Mouse (Mus musculus) neural tube, embryonic 13.5 days (tissue): ENCODE data around the gene Col25a1. TPM values are rescaled to one million over a fixed set of nuclear protein-coding genes. Genes with fewer than 3 reads are reported as not detected.

Source experiments
- ATAC-seq: fragments of 200-750 bp; cut with Nextera tagmentation; 2 replicates; pipeline ENCODE4 v1.8.0; 2017; ENCODE audit warnings: low read depth, mild to moderate bottlenecking, moderate TSS enrichment, moderate library complexity
- H3K27ac ChIP-seq: fragments of 300-500 bp; sonication (generic); replicated peaks from 2 replicates; pipeline ENCODE4 v1.5.1; 2015; ENCODE audit warnings: moderate library complexity, mild to moderate bottlenecking, inconsistent platforms
- H3K27me3 ChIP-seq: fragments of 300-500 bp; sonication (generic); 2 replicates; pipeline ENCODE4 v1.6.1; 2015; ENCODE audit warnings: mild to moderate bottlenecking, inconsistent platforms
- H3K36me3 ChIP-seq: fragments of 300-500 bp; sonication (generic); 2 replicates; pipeline ENCODE4 v1.6.1; 2015; ENCODE audit warnings: mild to moderate bottlenecking, inconsistent platforms
- H3K4me1 ChIP-seq: fragments of 300-500 bp; sonication (generic); replicated peaks from 2 replicates; pipeline ENCODE4 v1.6.1; 2015; ENCODE audit warnings: inconsistent platforms
- H3K4me2 ChIP-seq: fragments of 300-500 bp; sonication (generic); 2 replicates; pipeline ENCODE4 v1.6.1; 2015; ENCODE audit warnings: inconsistent platforms, mild to moderate bottlenecking, moderate library complexity
- H3K4me3 ChIP-seq: fragments of 300-500 bp; sonication (generic); 2 replicates; pipeline ENCODE4 v1.5.1; 2015; ENCODE audit warnings: mild to moderate bottlenecking, inconsistent platforms
- H3K9ac ChIP-seq: fragments of 300-500 bp; sonication (generic); 2 replicates; pipeline ENCODE4 v1.6.1; 2015; ENCODE audit warnings: moderate library complexity, mild to moderate bottlenecking, inconsistent platforms
- H3K9me3 ChIP-seq: fragments of 300-500 bp; sonication (generic); 2 replicates; pipeline ENCODE4 v1.6.1; 2016; ENCODE audit warnings: inconsistent platforms
- WGBS: fragments of 180-500 bp; shearing (Covaris S2); methylation state at CpG from one replicate; pipeline ENCODE4 v1.1.7; 2015; 5-methylcytosine and 5-hydroxymethylcytosine counted together
- polyA plus RNA-seq: library from polyadenylated mRNA; unstranded; fragments of >200 nt; fragmentation: Nextera tagmentation; extraction: Ambion mirVana; gene quantifications from 2 replicates; pipeline ENCODE4 v1.2.1, GENCODE M21; 2015

The Col25a1 gene
- polyA plus RNA-seq, 1 experiment from 2014 or later, result 3.1 TPM

- 75% methylated on average over 2 of the region's 2 CpGs for WGBS
- H3K36me3 ChIP-seq, result no peaks in the 10 kb centered on the region
- H3K4me2 ChIP-seq, result no peak overlapping the region
- H3K4me3 ChIP-seq, result no peak overlapping the region
- no peaks in the 10 kb centered on the region for H3K4me1 ChIP-seq
- H3K9me3 ChIP-seq, result peaks cover 2% of the 10 kb centered on the region; the same call in 1 of the 2 replicates
- no peak overlapping the region for H3K27ac ChIP-seq
- no peak for ATAC-seq
- no peak overlapping the region for H3K9ac ChIP-seq
- no peaks in the 10 kb centered on the region for H3K27me3 ChIP-seq
Observed at GRCm38 (mm10) chr3:130260316-130260715, 129.0 kb downstream of the Col25a1 start.

GRCm38 (mm10) chr3:130265104-130265503, 133.8 kb downstream of the Col25a1 start:
- H3K27me3 ChIP-seq, result no peaks in the 10 kb centered on the region
- no peak overlapping the region for H3K27ac ChIP-seq
- no peak overlapping the region for H3K9ac ChIP-seq
- no peak overlapping the region for H3K4me3 ChIP-seq
- no peak for ATAC-seq
- H3K4me2 ChIP-seq, result no peak overlapping the region
- no peaks in the 10 kb centered on the region for H3K9me3 ChIP-seq
- H3K36me3 ChIP-seq, result no peaks in the 10 kb centered on the region
- 91% methylated on average over 9 of the region's 9 CpGs for WGBS
- H3K4me1 ChIP-seq, result 0 out of 2 replicates have a peak, but pooled peaks cover 5% of the 10 kb centered on the region

GRCm38 (mm10) chr3:130270509-130270908, 139.2 kb downstream of the Col25a1 start:
- no peak for ATAC-seq
- no peak overlapping the region for H3K27ac ChIP-seq
- H3K36me3 ChIP-seq, result no peaks in the 10 kb centered on the region
- 73% methylated on average over 3 of the region's 3 CpGs for WGBS
- H3K4me3 ChIP-seq, result no peak overlapping the region
- no peaks in the 10 kb centered on the region for H3K27me3 ChIP-seq
- 0 out of 2 replicates have a peak, but pooled peaks cover 9% of the 10 kb centered on the region for H3K4me1 ChIP-seq
- peaks cover 3% of the 10 kb centered on the region; the same call in 1 of the 2 replicates for H3K9me3 ChIP-seq
- no peak overlapping the region for H3K4me2 ChIP-seq
- no peak overlapping the region for H3K9ac ChIP-seq

DNA sequence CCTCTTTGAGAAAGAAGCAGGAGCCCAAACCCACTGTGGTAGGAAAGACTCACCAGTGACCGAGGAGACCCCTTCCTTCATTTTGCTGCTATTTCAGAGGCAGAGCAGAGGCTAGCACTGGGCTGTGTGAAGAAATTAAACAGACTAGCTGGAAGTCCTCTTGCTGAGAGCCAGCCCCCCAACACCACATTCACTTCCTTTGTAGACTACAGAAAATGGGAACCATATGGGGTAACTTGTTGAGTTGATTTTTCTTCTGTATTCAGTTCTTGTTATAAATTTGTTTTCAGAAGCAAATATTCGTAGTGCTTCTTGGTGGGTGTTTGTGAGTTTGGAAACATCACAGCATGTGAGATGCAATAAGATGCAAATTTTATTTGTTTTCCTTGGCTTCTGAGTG, 142.6 kb downstream of the Col25a1 start:
- Histone ChIP-seq H3K4me2 (no peak overlapping the region), H3K36me3 (no peaks in the 10 kb centered on the region), H3K9ac (no peak overlapping the region), H3K27ac (no peak overlapping the region), H3K4me3 (no peak overlapping the region), H3K9me3 (peaks cover 3% of the 10 kb centered on the region; the same call in 1 of the 2 replicates), H3K27me3 (no peaks in the 10 kb centered on the region), H3K4me1 (peaks cover 25% of the 10 kb centered on the region)
- ATAC-seq, result no peak
- 78% methylated on average over 2 of the region's 2 CpGs for whole genome bisulfite sequencing

DNA sequence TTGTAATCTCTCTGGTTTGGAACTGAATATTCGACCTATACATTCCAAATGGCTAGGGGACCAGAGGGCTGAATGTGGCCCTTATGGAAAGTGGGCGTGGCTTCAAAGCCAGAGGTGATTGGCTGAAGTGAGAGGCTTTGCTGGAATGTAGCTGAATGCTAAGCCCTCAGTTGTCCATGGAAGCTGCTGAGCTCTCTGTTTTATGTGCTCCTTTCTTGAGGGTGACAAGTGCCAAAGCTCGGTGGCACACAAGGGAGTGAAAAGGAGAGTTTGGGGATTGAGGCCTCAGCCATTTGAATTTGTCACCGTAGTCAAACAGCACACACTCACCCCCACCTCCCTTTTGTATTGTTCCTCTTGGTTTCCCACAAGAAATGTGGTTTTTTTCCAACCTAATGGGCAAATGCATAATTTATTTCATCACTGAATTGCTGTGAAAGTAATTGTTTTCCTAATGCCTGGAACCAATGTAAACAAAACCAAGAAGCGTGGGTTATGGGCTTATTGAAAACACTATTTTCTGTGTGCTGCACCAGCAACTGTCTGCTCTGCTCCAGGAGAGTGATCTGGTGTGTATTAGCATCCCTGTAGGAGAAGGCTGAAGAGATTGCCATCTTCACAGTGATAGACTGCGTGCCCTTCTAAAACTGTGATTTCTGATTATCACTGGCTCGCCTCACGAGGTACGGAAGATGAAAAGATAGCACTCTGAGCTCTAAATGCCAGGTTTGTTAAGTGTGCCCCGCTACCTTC, 147.2 kb downstream of the Col25a1 start:
- no peak overlapping the region for H3K4me3 ChIP-seq
- H3K4me2 ChIP-seq, result no peak overlapping the region
- no peaks in the 10 kb centered on the region for H3K27me3 ChIP-seq
- no peaks in the 10 kb centered on the region for H3K9me3 ChIP-seq
- peak; percentile 83 for ATAC-seq
- peaks cover 32% of the 10 kb centered on the region for H3K4me1 ChIP-seq
- peak overlapping the region; percentile 64 for H3K27ac ChIP-seq
- WGBS, result 39% methylated on average over 10 of the region's 10 CpGs
- no peak overlapping the region for H3K9ac ChIP-seq
- no peaks in the 10 kb centered on the region for H3K36me3 ChIP-seq

DNA sequence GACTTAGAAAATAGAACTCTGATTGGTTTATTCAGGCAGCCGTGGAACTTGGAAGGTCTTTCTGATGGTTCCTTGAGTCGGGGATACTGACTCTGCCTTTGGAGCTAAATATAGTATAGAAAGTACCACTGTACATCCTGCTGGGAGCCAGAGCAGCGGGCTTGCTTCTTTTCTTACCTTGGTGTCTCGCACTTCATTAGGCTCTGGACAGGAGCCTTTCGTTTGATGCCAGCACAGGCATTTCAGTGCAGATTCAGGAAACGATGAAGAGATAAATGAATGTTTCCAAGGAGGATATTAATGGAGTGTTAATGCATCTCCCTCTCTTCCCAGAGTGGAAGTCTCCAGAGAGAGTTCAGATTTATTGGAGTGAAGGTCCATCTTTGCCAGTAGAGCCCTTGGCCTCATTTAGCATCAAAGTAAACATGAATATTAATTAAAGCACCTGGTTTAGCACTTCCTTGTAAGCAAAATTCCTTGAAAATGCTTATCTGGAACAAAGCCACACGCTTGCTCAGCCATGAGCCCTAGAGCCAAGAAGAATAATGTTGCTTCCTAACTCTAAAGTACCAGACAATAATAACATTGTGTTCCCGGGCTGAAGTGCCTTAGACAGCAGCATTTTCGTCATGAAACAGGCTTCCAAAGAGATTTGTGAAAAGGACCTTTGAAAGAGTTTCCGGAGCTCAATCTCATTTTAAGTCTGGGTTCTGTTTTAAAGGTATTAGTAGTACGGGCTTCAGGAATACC, 151.9 kb downstream of the Col25a1 start:
- Histone ChIP-seq H3K36me3 (no peaks in the 10 kb centered on the region), H3K9ac (no peak overlapping the region), H3K27me3 (no peaks in the 10 kb centered on the region), H3K4me2 (no peak overlapping the region), H3K4me1 (peaks cover 21% of the 10 kb centered on the region), H3K27ac (no peak overlapping the region; the same call in 1 of the 2 replicates), H3K4me3 (no peak overlapping the region), H3K9me3 (no peaks in the 10 kb centered on the region)
- no peak for ATAC-seq
- WGBS, result 47% methylated on average over 11 of the region's 11 CpGs

DNA sequence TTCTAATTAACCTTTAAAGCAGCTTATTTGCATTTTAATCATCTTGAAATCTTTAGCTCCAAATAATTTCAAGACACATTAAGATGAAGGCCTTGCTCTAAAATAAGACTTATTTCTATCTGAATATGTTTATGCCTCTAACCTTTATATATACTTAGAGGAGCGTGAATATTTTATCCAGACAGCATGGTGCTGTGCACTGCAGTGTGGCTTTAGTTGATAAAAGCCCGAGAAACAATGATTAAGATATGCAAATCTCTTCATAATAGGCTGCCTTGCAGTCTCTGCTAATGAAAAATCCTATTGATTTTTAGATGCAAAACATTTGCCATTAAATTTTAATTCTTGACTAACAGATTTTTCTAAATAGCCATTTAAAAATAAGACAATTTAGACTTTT, 156.8 kb downstream of the Col25a1 start:
- WGBS, result 58% methylated on average over 2 of the region's 2 CpGs
- no peaks in the 10 kb centered on the region for H3K27me3 ChIP-seq
- no peak overlapping the region for H3K27ac ChIP-seq
- no peaks in the 10 kb centered on the region for H3K9me3 ChIP-seq
- peaks cover 8% of the 10 kb centered on the region; the same call in 1 of the 2 replicates for H3K4me1 ChIP-seq
- no peak overlapping the region for H3K4me3 ChIP-seq
- H3K4me2 ChIP-seq, result no peak overlapping the region
- ATAC-seq, result no peak
- no peak overlapping the region for H3K9ac ChIP-seq
- no peaks in the 10 kb centered on the region for H3K36me3 ChIP-seq

DNA sequence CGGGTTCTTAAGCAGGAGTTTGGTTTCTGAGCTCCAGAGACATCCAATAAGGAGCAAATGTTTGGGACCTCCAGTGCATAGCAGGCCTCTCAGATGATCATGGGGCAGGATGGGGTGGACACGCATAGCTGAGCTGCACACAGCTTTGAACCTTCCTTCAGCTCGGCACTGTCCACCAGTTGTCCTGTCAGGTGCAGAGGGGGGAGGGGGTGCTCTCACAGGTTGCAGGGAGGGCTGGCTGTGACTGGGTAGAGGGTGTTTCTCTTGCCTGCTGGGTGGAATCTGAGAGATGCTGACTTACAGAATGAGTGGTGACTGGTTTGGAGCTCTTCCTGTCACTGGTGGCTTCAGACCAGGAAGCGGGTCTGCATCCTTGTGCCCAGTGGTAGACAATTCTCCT, 157.5 kb downstream of the Col25a1 start:
- Histone ChIP-seq H3K4me2 (no peak overlapping the region), H3K36me3 (no peaks in the 10 kb centered on the region), H3K4me3 (no peak overlapping the region), H3K27ac (no peak overlapping the region), H3K27me3 (no peaks in the 10 kb centered on the region), H3K9ac (no peak overlapping the region), H3K9me3 (no peaks in the 10 kb centered on the region), H3K4me1 (0 out of 2 replicates have a peak, but pooled peaks cover 3% of the 10 kb centered on the region)
- WGBS, result 80% methylated on average over 4 of the region's 4 CpGs
- ATAC-seq, result no peak

GRCm38 (mm10) chr3:130289220-130289619, 157.9 kb downstream of the Col25a1 start:
- Histone ChIP-seq H3K9ac (no peak overlapping the region), H3K4me3 (no peak overlapping the region), H3K36me3 (no peaks in the 10 kb centered on the region), H3K4me2 (no peak overlapping the region), H3K9me3 (no peaks in the 10 kb centered on the region), H3K27me3 (no peaks in the 10 kb centered on the region), H3K27ac (no peak overlapping the region), H3K4me1 (0 out of 2 replicates have a peak, but pooled peaks cover 3% of the 10 kb centered on the region)
- ATAC-seq, result no peak
- 77% methylated on average over 3 of the region's 3 CpGs for whole genome bisulfite sequencing

- Histone ChIP-seq H3K4me3 (no peak overlapping the region), H3K9ac (no peak overlapping the region), H3K27me3 (no peaks in the 10 kb centered on the region), H3K27ac (no peak overlapping the region), H3K4me2 (no peak overlapping the region), H3K9me3 (no peaks in the 10 kb centered on the region), H3K36me3 (no peaks in the 10 kb centered on the region), H3K4me1 (0 out of 2 replicates have a peak, but pooled peaks cover 3% of the 10 kb centered on the region)
- no peak for ATAC-seq
- 78% methylated on average over 6 of the region's 6 CpGs for WGBS
Observed at GRCm38 (mm10) chr3:130290175-130290574, 158.9 kb downstream of the Col25a1 start.

DNA sequence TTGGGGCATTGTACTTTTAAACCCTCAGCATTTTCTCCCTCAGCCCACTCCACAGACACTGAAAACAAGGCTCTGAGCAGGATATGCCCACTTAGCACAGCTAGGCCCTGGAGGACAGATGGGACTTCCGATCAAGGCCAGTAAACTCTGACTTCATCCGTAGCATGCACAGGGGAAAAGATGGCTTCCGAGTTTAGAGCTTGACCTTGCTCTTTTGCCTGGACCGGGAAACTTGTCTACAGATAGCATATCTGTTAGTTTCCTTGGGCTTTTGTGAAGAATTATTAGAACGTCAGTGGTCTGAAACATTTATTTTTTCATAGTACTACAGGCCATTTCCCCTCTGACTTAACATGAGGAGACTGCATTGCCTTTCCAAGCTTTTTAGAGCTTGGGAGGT, 159.4 kb downstream of the Col25a1 start:
- Histone ChIP-seq H3K4me2 (no peak overlapping the region), H3K27ac (no peak overlapping the region), H3K4me1 (0 out of 2 replicates have a peak, but pooled peaks cover 3% of the 10 kb centered on the region), H3K36me3 (no peaks in the 10 kb centered on the region), H3K27me3 (no peaks in the 10 kb centered on the region), H3K9ac (no peak overlapping the region), H3K4me3 (no peak overlapping the region), H3K9me3 (no peaks in the 10 kb centered on the region)
- 93% methylated on average over 5 of the region's 5 CpGs for WGBS
- no peak for ATAC-seq

- no peaks in the 10 kb centered on the region for H3K36me3 ChIP-seq
- no peak overlapping the region for H3K9ac ChIP-seq
- no peak for ATAC-seq
- no peak overlapping the region for H3K4me2 ChIP-seq
- no peak overlapping the region for H3K4me3 ChIP-seq
- H3K27me3 ChIP-seq, result no peaks in the 10 kb centered on the region
- 0 out of 2 replicates have a peak, but pooled peaks cover 3% of the 10 kb centered on the region for H3K4me1 ChIP-seq
- H3K9me3 ChIP-seq, result no peaks in the 10 kb centered on the region
- WGBS, result 85% methylated on average over 5 of the region's 5 CpGs
- no peak overlapping the region for H3K27ac ChIP-seq
Observed at GRCm38 (mm10) chr3:130291926-130292325, 160.6 kb downstream of the Col25a1 start.
